Mouse (Mus musculus): ENCODE data around the gene Nploc4.

Gene Nploc4

GRCm38 (mm10) chr11:120378611-120379540 lies 58.6 kb downstream of the Nploc4 start, which contains the start of gene Faap100:
Gene Faap100 (minus strand): TSS chr11:120378764.
- DNase-seq (ENCODE audit: low read depth): peak; percentile 97

GRCm38 (mm10) chr11:120378031-120378610 lies 59.4 kb downstream of the Nploc4 start:
- DNase-seq (ENCODE audit: low read depth): peak; percentile 51

- no peak for DNase-seq (ENCODE audit: low read depth)
Observed at GRCm38 (mm10) chr11:120377337-120377736, 60.2 kb downstream of the Nploc4 start.

GRCm38 (mm10) chr11:120376302-120377160 lies 61.0 kb downstream of the Nploc4 start:
- no peak for DNase-seq (ENCODE audit: low read depth)

- DNase-seq (ENCODE audit: low read depth): no peak
Observed at GRCm38 (mm10) chr11:120375324-120375723, 62.2 kb downstream of the Nploc4 start.

GRCm38 (mm10) chr11:120373820-120374586 lies 63.5 kb downstream of the Nploc4 start:
- DNase-seq (ENCODE audit: low read depth): no peak

GRCm38 (mm10) chr11:120373025-120373424 lies 64.5 kb downstream of the Nploc4 start:
- no peak for DNase-seq (ENCODE audit: low read depth)

GRCm38 (mm10) chr11:120369656-120370055 lies 67.9 kb downstream of the Nploc4 start:
- peak; percentile 79 for DNase-seq (ENCODE audit: low read depth)

- DNase-seq (ENCODE audit: low read depth): no peak
Observed at GRCm38 (mm10) chr11:120366443-120367027, 71.0 kb downstream of the Nploc4 start.

GRCm38 (mm10) chr11:120362891-120363290 lies 74.6 kb downstream of the Nploc4 start:
- DNase-seq (ENCODE audit: low read depth): no peak

- DNase-seq (ENCODE audit: low read depth): no peak
Observed at GRCm38 (mm10) chr11:120361295-120361694, 76.2 kb downstream of the Nploc4 start, which contains the start of gene Fscn2. Gene Fscn2 (plus strand): TSS chr11:120361534.

- no peak for DNase-seq (ENCODE audit: low read depth)
Observed at GRCm38 (mm10) chr11:120360755-120361154, 76.8 kb downstream of the Nploc4 start.

GRCm38 (mm10) chr11:120360062-120360461 lies 77.4 kb downstream of the Nploc4 start:
- DNase-seq (ENCODE audit: low read depth): no peak

- DNase-seq (ENCODE audit: low read depth): no peak
Observed at GRCm38 (mm10) chr11:120359391-120359790, 78.1 kb downstream of the Nploc4 start.

- DNase-seq (ENCODE audit: low read depth): no peak
Observed at GRCm38 (mm10) chr11:120357791-120358401, 79.6 kb downstream of the Nploc4 start.

- no peak for DNase-seq (ENCODE audit: low read depth)
Observed at GRCm38 (mm10) chr11:120356900-120357299, 80.6 kb downstream of the Nploc4 start.

- DNase-seq (ENCODE audit: low read depth): no peak
Observed at GRCm38 (mm10) chr11:120356319-120356840, 81.1 kb downstream of the Nploc4 start.

GRCm38 (mm10) chr11:120355277-120356039 lies 82.0 kb downstream of the Nploc4 start:
- no peak for DNase-seq (ENCODE audit: low read depth)

Measured in naive thymus-derived CD4-positive, alpha-beta T cell, adult 2 months (primary cell).